18 mouse cellular contexts compared by ENCODE assay signal in genomic region chr16:59477955-59478354, GRCm38 (mm10).
"Had no signal": no experiment of that assay in that cellular context is flagged by ENCODE, and none has a peak within 500 bp of the region (broad histone marks: within the 10 kb centered on the region; RNA-seq: fewer than 3 reads in every experiment).

No protein-coding gene starts in this region.

- H3K9ac ChIP-seq: lung, embryonic 14.5 days; midbrain, embryonic 12.5 days; neural tube, embryonic 13.5 days; neural tube, embryonic 15.5 days had no signal

- H3K4me1 ChIP-seq: midbrain, embryonic 12.5 days; neural tube, embryonic 13.5 days; neural tube, embryonic 15.5 days had no signal

- H3K4me2 ChIP-seq: lung, embryonic 14.5 days; midbrain, embryonic 12.5 days; neural tube, embryonic 13.5 days; neural tube, embryonic 15.5 days had no signal

- H3K4me3 ChIP-seq: midbrain, embryonic 10.5 days; midbrain, embryonic 12.5 days; myocyte; neural tube, embryonic 13.5 days; neural tube, embryonic 15.5 days had no signal

- H3K27ac ChIP-seq: midbrain, embryonic 10.5 days; midbrain, embryonic 12.5 days; neural tube, embryonic 13.5 days; neural tube, embryonic 15.5 days had no signal

- DNase-seq: lung, embryonic 14.5 days; lung, postnatal 10 days; lung, postnatal 4 days; midbrain, embryonic 14.5 days; retina, postnatal 1 day; right cerebral cortex, adult 18-20 months; right cerebral cortex, postnatal 25 days; right cerebral cortex, postnatal 4 days; spleen, adult 18-20 months; thymus, adult 18-20 months; thymus, postnatal 14 days; thymus, postnatal 36 days had no signal

- ATAC-seq: midbrain, embryonic 16.5 days had no signal

- H3K36me3 ChIP-seq: midbrain, embryonic 12.5 days; neural tube, embryonic 13.5 days; neural tube, embryonic 15.5 days had no signal

- H3K9me3 ChIP-seq: midbrain, embryonic 10.5 days; midbrain, embryonic 12.5 days; neural tube, embryonic 13.5 days; neural tube, embryonic 15.5 days had no signal

- H3K27me3 ChIP-seq: midbrain, embryonic 12.5 days; neural tube, embryonic 13.5 days; neural tube, embryonic 15.5 days had no signal
